Mouse (Mus musculus) liver, embryonic 13.5 days (tissue): ENCODE measurements around the gene Uck2. TPM values are rescaled to one million over a fixed set of nuclear protein-coding genes. Genes with fewer than 3 reads are reported as not detected.

ENCODE experiments used
- ATAC-seq: fragments of 200-750 bp; cut with Nextera tagmentation; 2 replicates; pipeline ENCODE4 v1.8.0; 2017; ENCODE audit warnings: low read depth, mild to moderate bottlenecking, moderate number of reproducible peaks, moderate library complexity
- DNase-seq: peaks from one replicate; pipeline ENCODE4 v3.0.0; 2022
- H3K27ac ChIP-seq: fragments of 300-500 bp; sonication (generic); 2 replicates; pipeline ENCODE4 v1.5.1; 2015; ENCODE audit warnings: moderate library complexity, mild to moderate bottlenecking, inconsistent platforms
- H3K27me3 ChIP-seq: fragments of 300-500 bp; sonication (generic); 2 replicates; pipeline ENCODE4 v1.6.1; 2015; ENCODE audit warnings: mild to moderate bottlenecking, inconsistent platforms
- H3K36me3 ChIP-seq: fragments of 300-500 bp; sonication (generic); 2 replicates; pipeline ENCODE4 v1.6.1; 2015; ENCODE audit warnings: mild to moderate bottlenecking, inconsistent platforms
- H3K4me1 ChIP-seq: fragments of 300-500 bp; sonication (generic); replicated peaks from 2 replicates; pipeline ENCODE4 v1.6.1; 2015; ENCODE audit warnings: inconsistent platforms
- H3K4me2 ChIP-seq: fragments of 300-500 bp; sonication (generic); 2 replicates; pipeline ENCODE4 v1.6.1; 2015; ENCODE audit warnings: inconsistent platforms, mild to moderate bottlenecking, moderate library complexity
- H3K4me3 ChIP-seq: fragments of 300-500 bp; sonication (generic); replicated peaks from 2 replicates; pipeline ENCODE4 v1.5.1; 2015; ENCODE audit warnings: mild to moderate bottlenecking, inconsistent platforms
- H3K9ac ChIP-seq: fragments of 300-500 bp; sonication (generic); 2 replicates; pipeline ENCODE4 v1.6.1; 2015; ENCODE audit warnings: mild to moderate bottlenecking, inconsistent platforms
- H3K9me3 ChIP-seq: fragments of 300-500 bp; sonication (generic); replicated peaks from 2 replicates; pipeline ENCODE4 v1.6.1; 2016; ENCODE audit warnings: inconsistent platforms
- WGBS: fragments of 180-500 bp; shearing (Covaris S2); methylation state at CpG from one replicate; pipeline ENCODE4 v1.1.7; 2015; ENCODE audit not compliant: insufficient replicate concordance; 5-methylcytosine and 5-hydroxymethylcytosine counted together
- polyA plus RNA-seq: library from polyadenylated mRNA; unstranded; fragments of >200 nt; fragmentation: Nextera tagmentation; extraction: Ambion mirVana; gene quantifications from 2 replicates; pipeline ENCODE4 v1.2.1, GENCODE M21; 2015

Gene Uck2
- polyA plus RNA-seq, 1 experiment from 2014 or later, result 67.1 TPM

DNA sequence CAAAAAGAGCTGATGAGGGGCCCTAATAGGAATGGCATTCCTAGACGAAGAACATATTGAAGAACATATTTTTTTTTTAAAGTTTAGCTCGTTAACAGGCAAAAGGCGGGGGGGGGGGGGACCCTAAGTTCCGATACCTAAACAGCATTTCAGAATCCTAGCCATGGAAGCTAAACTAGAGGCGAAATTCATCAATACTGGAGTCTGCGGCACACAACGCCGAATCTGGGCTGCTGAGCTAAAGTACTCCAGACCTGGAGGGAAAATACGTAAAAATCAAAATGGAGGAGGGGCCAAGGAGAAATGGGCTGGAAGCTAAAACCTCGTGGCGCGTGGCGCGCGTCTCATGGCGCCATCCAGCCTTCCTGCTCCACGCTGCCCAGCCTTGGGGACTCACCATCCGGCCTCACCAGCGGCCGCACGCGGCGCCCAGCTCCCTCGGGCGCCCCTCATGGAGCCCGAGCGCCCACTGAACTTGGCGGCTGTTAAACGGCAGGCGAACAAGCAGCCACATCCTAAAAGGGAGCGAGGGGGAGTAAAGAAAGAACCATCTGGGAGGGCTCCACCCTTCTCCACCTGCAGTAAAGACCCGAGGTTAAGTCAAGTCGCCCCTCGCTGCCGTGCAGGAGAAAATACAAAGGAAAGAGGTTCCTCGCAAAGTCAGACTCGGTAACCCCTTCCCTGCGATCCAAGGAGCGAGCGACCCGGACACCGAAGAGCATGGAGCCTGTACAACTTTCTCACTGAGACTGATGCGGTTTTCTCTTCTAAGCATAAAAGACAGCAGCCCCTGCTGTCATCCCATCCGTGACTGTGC, 1.5 kb downstream of the Uck2 start:
- H3K9ac ChIP-seq, result peak overlapping the region; percentile 85
- peaks cover 4% of the 10 kb centered on the region; the same call in 1 of the 2 replicates for H3K36me3 ChIP-seq
- H3K27me3 ChIP-seq, result peaks cover 16% of the 10 kb centered on the region
- DNase-seq (peak; percentile 39), ATAC-seq (no peak)
- WGBS, result under 1% methylated on average over 44 of the region's 44 CpGs
- peak overlapping the region; percentile 85 for H3K4me3 ChIP-seq
- H3K4me1 ChIP-seq, result peaks cover 82% of the 10 kb centered on the region
- peak overlapping the region; percentile 83 for H3K27ac ChIP-seq
- no peaks in the 10 kb centered on the region for H3K9me3 ChIP-seq
- H3K4me2 ChIP-seq, result peak overlapping the region; percentile 99

DNA sequence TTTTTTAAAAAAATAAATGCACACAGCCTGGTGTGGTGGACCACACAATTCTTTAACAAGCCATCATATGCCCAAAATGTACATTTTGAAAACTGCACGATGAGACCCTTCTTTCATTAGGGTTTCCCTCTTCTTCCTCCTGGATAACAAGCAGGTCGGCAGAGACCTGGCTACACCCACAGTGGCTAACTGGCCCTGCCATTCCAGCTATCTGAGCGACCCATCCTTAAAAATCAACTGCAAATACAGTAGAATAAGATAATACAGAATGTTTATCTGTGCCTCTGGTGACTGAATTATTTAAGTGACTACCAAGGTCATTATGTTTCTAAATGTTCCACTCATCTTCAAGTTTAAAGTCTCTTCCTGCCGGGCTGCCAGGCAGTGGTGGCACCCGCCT, 2.4 kb downstream of the Uck2 start:
- Histone ChIP-seq H3K9me3 (no peaks in the 10 kb centered on the region), H3K27me3 (peaks cover 16% of the 10 kb centered on the region), H3K4me2 (peak overlapping the region; percentile 99), H3K9ac (peak overlapping the region; percentile 85), H3K27ac (peak overlapping the region; percentile 83), H3K4me1 (peaks cover 77% of the 10 kb centered on the region), H3K4me3 (peak overlapping the region; percentile 85), H3K36me3 (peaks cover 5% of the 10 kb centered on the region; the same call in 1 of the 2 replicates)
- no peak for DNase-seq
- no peak for ATAC-seq
- WGBS, result 11% methylated on average over 5 of the region's 5 CpGs

DNA sequence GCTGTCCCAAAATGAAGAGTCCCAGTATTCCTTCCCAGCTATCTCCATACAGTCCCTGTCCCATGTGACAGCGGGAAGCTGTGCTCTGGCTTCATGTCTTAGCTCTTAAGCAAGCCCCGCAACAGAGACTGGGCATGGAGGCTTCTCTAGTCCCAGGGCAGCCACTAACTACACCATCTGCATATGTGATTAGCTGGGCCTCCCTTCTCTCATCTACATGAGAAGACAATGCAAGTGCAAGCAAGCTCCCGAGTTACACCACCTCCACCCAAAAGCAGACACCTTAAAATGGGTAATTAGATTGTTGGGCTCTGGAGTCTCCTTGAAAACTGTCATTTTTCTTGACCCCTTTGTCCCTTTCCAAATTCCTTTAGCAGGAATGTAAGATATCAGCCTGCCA, 3.0 kb downstream of the Uck2 start:
- Histone ChIP-seq H3K4me1 (peaks cover 70% of the 10 kb centered on the region), H3K9ac (peak overlapping the region; percentile 85), H3K9me3 (no peaks in the 10 kb centered on the region), H3K27me3 (peaks cover 16% of the 10 kb centered on the region), H3K36me3 (peaks cover 5% of the 10 kb centered on the region; the same call in 1 of the 2 replicates), H3K4me2 (peak overlapping the region; percentile 99), H3K4me3 (peak overlapping the region; percentile 85), H3K27ac (peak overlapping the region; percentile 83)
- DNase-seq (no peak), ATAC-seq (no peak)
- WGBS, result 64% methylated on average over 3 of the region's 3 CpGs

DNA sequence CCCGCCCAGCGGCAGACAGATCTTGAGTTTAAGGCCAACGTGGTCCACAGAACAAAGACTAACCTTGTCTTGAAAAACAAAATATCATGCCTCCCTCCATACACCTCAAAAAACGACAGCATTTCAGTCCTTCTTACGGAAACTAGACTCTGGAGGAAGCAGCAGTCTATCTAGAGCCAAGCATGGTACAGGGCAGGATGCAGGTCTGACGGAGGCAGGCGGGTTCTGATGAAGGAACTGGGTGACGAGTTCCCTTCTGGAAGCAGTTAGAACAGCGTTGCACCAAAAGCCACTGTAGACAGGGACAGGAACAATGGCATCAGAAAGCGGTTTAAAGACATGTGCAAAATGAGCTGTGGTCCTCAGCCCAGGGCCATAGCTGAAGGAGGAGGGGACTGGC, 5.1 kb downstream of the Uck2 start:
- Histone ChIP-seq H3K4me2 (no peak overlapping the region), H3K36me3 (peaks cover 5% of the 10 kb centered on the region; the same call in 1 of the 2 replicates), H3K27me3 (no peaks in the 10 kb centered on the region), H3K27ac (no peak overlapping the region), H3K9ac (no peak overlapping the region), H3K4me1 (peaks cover 69% of the 10 kb centered on the region), H3K9me3 (no peaks in the 10 kb centered on the region), H3K4me3 (no peak overlapping the region)
- DNase-seq, result no peak
- 70% methylated on average over 10 of the region's 10 CpGs for WGBS
- no peak for ATAC-seq

DNA sequence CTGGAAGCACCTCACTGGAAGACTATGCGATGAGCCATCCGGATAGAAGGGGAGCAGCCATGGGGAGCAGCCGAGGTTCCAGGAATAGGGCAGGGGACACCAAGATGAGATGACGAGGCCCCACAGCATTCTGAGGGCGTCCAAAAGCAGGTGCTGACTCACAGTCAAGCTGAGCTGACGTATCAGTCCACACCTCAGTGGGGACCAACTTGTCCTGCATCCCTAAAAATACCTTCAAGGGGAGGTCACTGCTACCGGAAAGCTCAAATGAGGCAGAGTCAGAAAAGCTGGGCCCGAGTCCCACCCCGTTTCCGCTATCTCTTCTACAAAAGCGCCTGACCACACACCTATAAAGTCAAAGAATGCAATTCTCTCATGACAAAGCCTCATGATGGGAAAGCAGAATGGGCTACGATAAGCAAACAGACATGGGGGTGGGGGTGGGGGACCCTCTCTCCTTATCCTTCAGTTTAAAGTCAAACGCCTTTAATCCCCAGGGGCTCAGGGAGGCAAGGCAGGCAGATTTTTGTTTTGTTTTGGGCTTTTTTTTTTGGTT, 5.9 kb downstream of the Uck2 start:
- peaks cover 5% of the 10 kb centered on the region; the same call in 1 of the 2 replicates for H3K36me3 ChIP-seq
- peaks cover 74% of the 10 kb centered on the region for H3K4me1 ChIP-seq
- ATAC-seq (no peak), DNase-seq (no peak)
- H3K9ac ChIP-seq, result peak overlapping the region; percentile 26; the same call in 1 of the 2 replicates
- no peaks in the 10 kb centered on the region for H3K27me3 ChIP-seq
- H3K9me3 ChIP-seq, result no peaks in the 10 kb centered on the region
- H3K27ac ChIP-seq, result no peak overlapping the region
- no peak overlapping the region for H3K4me2 ChIP-seq
- H3K4me3 ChIP-seq, result no peak overlapping the region
- 59% methylated on average over 13 of the region's 13 CpGs for WGBS

DNA sequence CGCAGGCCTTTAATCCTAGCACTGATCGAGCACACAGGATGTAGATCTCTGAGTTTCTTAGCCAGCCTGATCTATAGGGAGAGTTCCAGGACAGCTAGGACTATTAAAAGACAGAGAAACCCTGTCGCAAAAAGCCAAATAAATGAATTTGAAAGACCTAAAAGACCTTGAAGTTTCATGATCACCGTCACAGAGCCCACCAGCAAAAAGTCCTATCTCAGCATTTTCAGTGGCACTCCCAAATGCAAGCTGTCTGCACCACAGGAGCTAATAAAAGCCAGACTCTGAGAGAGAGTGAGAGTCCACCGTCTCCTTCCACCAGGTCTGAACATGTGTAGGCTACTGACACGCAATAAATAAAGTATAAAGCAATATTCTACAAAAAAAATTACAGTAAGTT, 6.7 kb downstream of the Uck2 start:
- no peak overlapping the region for H3K4me2 ChIP-seq
- no peaks in the 10 kb centered on the region for H3K9me3 ChIP-seq
- peaks cover 79% of the 10 kb centered on the region for H3K4me1 ChIP-seq
- peaks cover 5% of the 10 kb centered on the region; the same call in 1 of the 2 replicates for H3K36me3 ChIP-seq
- no peaks in the 10 kb centered on the region for H3K27me3 ChIP-seq
- ATAC-seq (no peak), DNase-seq (no peak)
- 0 out of 2 replicates have a peak overlapping the region, but pooled peaks have one; percentile 5 for H3K27ac ChIP-seq
- H3K4me3 ChIP-seq, result no peak overlapping the region
- no peak overlapping the region for H3K9ac ChIP-seq
- 75% methylated on average over 6 of the region's 6 CpGs for WGBS

DNA sequence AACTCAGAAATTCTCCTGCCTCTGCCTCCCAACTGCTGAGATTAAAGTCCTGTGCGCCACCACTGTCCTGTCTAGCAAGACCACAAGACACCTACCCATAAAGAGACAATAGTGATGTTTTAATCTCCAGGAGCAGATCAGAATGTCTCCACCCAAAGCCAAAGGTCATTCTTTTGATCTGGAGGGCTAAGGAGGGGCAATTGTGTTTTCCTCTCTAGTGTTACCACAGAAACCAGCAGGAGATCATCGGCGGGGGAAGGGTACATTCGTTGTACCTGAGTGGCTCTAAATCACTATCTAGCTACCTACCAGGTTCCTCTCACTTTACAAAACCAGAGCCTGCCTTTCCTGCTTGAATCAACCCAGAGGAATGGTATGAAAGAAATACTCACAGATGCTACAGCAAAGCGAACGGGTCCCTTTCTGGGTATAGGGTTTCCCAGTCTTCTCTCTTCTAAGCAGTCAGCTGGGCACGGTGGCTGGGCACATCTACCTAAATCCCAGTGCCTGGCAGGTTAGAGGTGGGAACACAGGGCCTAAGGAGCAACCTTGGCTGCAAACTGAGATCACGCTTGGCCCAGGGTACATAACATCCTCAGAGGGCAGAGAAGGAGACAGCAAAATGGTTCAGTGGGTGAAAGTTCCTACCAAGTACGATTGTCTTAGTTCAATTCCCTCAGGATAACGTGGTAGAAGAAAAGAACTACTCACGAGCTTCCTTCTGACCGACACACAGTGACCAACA, 10.3 kb downstream of the Uck2 start:
- 71% methylated on average over 12 of the region's 12 CpGs for WGBS
- peak overlapping the region; percentile 56 for H3K4me2 ChIP-seq
- peaks cover 5% of the 10 kb centered on the region; the same call in 1 of the 2 replicates for H3K36me3 ChIP-seq
- peak overlapping the region; percentile 83 for H3K27ac ChIP-seq
- no peaks in the 10 kb centered on the region for H3K27me3 ChIP-seq
- H3K4me1 ChIP-seq, result peaks cover 79% of the 10 kb centered on the region
- DNase-seq (no peak), ATAC-seq (no peak)
- H3K9ac ChIP-seq, result no peak overlapping the region
- no peak overlapping the region for H3K4me3 ChIP-seq
- no peaks in the 10 kb centered on the region for H3K9me3 ChIP-seq

DNA sequence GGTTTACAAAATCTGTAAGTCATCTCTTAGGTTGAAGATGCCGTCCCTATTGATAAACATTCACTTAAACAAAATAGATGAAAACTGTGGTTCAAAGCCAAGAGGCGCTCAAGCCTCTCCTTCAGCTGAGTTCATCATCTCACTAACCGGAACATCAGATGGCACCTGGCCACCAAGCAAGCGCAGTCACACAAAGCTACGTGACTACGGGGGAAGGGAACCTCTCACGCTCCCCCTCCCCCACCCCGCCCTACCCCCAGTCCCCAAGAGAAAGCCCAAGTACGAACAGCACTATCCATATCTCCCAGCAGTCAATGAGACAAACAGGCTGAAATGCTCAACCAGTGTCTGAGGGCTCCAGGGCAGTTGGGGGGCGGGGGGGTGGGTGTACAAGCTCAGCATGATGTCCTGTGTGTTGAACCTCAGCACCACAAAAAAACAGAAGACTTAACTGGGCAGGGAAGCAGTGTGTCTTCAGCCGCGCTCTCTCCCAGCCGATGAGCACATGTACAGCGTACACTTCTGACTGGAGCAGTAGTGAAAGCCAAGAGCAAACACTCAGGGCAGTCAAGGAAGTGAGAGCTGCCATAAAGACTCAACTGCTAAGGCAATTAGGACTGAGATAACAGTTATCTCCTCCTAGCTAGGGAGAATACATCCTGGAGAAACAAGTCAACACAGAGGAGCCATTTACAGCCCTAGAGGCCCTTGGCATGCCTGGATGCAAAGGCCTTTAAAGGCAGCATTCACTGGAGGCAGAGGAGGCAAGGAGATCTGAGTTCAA, 11.5 kb downstream of the Uck2 start:
- H3K9ac ChIP-seq, result peak overlapping the region; percentile 40
- H3K4me3 ChIP-seq, result peak overlapping the region; percentile 16
- H3K4me2 ChIP-seq, result peak overlapping the region; percentile 56
- DNase-seq, result no peak
- H3K36me3 ChIP-seq, result peaks cover under 1% of the 10 kb centered on the region; the same call in 1 of the 2 replicates
- peak overlapping the region; percentile 83 for H3K27ac ChIP-seq
- H3K9me3 ChIP-seq, result no peaks in the 10 kb centered on the region
- no peaks in the 10 kb centered on the region for H3K27me3 ChIP-seq
- 13% methylated on average over 14 of the region's 14 CpGs for WGBS
- H3K4me1 ChIP-seq, result peaks cover 79% of the 10 kb centered on the region
- peak; percentile 59 for ATAC-seq

DNA sequence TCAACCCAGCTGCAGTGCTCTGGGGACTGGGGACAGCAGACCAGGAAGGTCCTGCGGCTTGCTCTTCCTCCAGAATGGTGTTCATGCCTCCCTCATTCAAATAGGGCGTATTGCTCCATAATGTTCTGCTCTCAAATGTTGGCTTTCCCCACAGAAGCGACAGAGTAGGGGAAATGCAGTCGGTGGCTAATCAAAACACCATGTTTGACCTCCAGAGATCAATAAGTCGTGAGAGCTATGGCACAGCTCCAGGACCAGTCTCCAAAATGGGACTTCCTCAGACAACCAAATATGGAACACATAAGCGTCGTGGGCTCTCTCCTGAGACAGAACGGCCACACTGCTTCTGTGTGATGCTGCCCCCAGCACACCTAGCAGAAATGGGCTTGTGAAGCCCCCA, 13.3 kb downstream of the Uck2 start:
- H3K9ac ChIP-seq, result peak overlapping the region; percentile 66
- ATAC-seq (peak; percentile 9; the same call in 1 of the 2 replicates), DNase-seq (no peak)
- 0 out of 2 replicates have a peak, but pooled peaks cover 3% of the 10 kb centered on the region for H3K36me3 ChIP-seq
- peaks cover 85% of the 10 kb centered on the region for H3K4me1 ChIP-seq
- H3K4me3 ChIP-seq, result peak overlapping the region; percentile 26; the same call in 1 of the 2 replicates
- H3K4me2 ChIP-seq, result peak overlapping the region; percentile 56
- H3K9me3 ChIP-seq, result no peaks in the 10 kb centered on the region
- 27% methylated on average over 8 of the region's 8 CpGs for WGBS
- peak overlapping the region; percentile 88 for H3K27ac ChIP-seq
- no peaks in the 10 kb centered on the region for H3K27me3 ChIP-seq

DNA sequence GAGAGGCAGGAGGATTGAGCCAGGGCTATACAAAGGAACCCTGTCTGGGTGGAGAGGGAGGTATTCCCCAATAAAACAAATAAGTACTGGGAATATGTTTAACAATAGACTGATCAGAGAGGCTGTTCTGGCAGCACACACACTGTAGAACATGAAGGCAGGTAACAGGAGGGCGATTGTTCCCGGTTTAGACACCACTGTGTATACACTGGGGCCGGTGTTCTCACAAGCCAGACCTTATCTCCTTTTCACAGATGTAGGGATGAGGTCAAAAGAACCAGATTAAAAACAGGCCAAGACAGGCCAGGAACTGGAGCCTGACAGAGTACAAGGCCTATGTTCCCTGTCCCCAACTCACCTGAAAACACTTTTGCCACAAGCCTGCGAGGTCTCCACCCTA, 13.8 kb downstream of the Uck2 start:
- H3K9ac ChIP-seq, result peak overlapping the region; percentile 66
- H3K27me3 ChIP-seq, result no peaks in the 10 kb centered on the region
- peak overlapping the region; percentile 26 for H3K4me3 ChIP-seq
- H3K27ac ChIP-seq, result peak overlapping the region; percentile 88
- H3K9me3 ChIP-seq, result no peaks in the 10 kb centered on the region
- DNase-seq (peak; percentile 56), ATAC-seq (peak; percentile 87)
- H3K4me1 ChIP-seq, result peaks cover 80% of the 10 kb centered on the region
- 0 out of 2 replicates have a peak, but pooled peaks cover 3% of the 10 kb centered on the region for H3K36me3 ChIP-seq
- H3K4me2 ChIP-seq, result peak overlapping the region; percentile 56
- WGBS, result 9% methylated on average over 4 of the region's 4 CpGs
